Mouse (Mus musculus): ENCODE measurements around the gene Me1.
"Not testable (repeated sequence)": the region's sequence is repeated elsewhere in the genome, so short reads cannot be mapped to it uniquely, and the experiment has no call there.

Gene Me1

GRCm38 (mm10) chr9:86652194-86652593, 43.6 kb downstream of the Me1 start:
- DNase-seq, result no peak

GRCm38 (mm10) chr9:86651254-86651653, 44.5 kb downstream of the Me1 start:
- DNase-seq, result no peak

- no peak for DNase-seq
Measured at GRCm38 (mm10) chr9:86650822-86651221, 44.9 kb downstream of the Me1 start.

GRCm38 (mm10) chr9:86647931-86648550, 47.7 kb downstream of the Me1 start:
- DNase-seq, result no peak

GRCm38 (mm10) chr9:86646807-86647206, 48.9 kb downstream of the Me1 start:
- no peak for DNase-seq

- no peak for DNase-seq
Measured at GRCm38 (mm10) chr9:86643497-86643896, 52.3 kb downstream of the Me1 start.

GRCm38 (mm10) chr9:86638771-86639170, 57.0 kb downstream of the Me1 start:
- no peak for DNase-seq

GRCm38 (mm10) chr9:86631153-86631552, 64.6 kb downstream of the Me1 start:
- DNase-seq, result no peak

- no peak for DNase-seq
Measured at GRCm38 (mm10) chr9:86630352-86630931, 65.3 kb downstream of the Me1 start.

GRCm38 (mm10) chr9:86629379-86629778, 66.4 kb downstream of the Me1 start:
- no peak for DNase-seq

- DNase-seq, result no peak
Measured at GRCm38 (mm10) chr9:86627745-86628496, 67.8 kb downstream of the Me1 start.

GRCm38 (mm10) chr9:86626906-86627305, 68.8 kb downstream of the Me1 start:
- no peak for DNase-seq

- no peak for DNase-seq
Measured at GRCm38 (mm10) chr9:86624781-86625180, 71.0 kb downstream of the Me1 start.

GRCm38 (mm10) chr9:86624039-86624438, 71.7 kb downstream of the Me1 start:
- no peak for DNase-seq

- DNase-seq, result peak; percentile 14
Measured at GRCm38 (mm10) chr9:86622062-86622461, 73.7 kb downstream of the Me1 start.

GRCm38 (mm10) chr9:86619341-86620139, 76.2 kb downstream of the Me1 start:
- DNase-seq, result no peak

- DNase-seq, result no peak
Measured at GRCm38 (mm10) chr9:86617837-86618492, 77.8 kb downstream of the Me1 start.

- DNase-seq, result no peak
Measured at GRCm38 (mm10) chr9:86615765-86616164, 80.0 kb downstream of the Me1 start.

GRCm38 (mm10) chr9:86612091-86612490, 83.7 kb downstream of the Me1 start:
- DNase-seq, result no peak

GRCm38 (mm10) chr9:86605776-86606175, 90.0 kb downstream of the Me1 start:
- no peak for DNase-seq

GRCm38 (mm10) chr9:86599723-86600303, 95.9 kb downstream of the Me1 start:
- DNase-seq, result no peak

GRCm38 (mm10) chr9:86596983-86597382, 98.8 kb downstream of the Me1 start:
- not testable (repeated sequence) for DNase-seq

All from cerebellum, adult 9-10 months (tissue).